Mouse (Mus musculus) lung, postnatal 0 days (tissue): ENCODE results near the gene Crb1. TPM values are rescaled to one million over a fixed set of nuclear protein-coding genes. Genes with fewer than 3 reads are reported as not detected.

Source experiments
- ATAC-seq: fragments of 200-750 bp; cut with Nextera tagmentation; 2 replicates; pipeline ENCODE4 v1.8.0; 2017; ENCODE audit warnings: moderate library complexity
- DNase-seq: peaks from one replicate; pipeline ENCODE4 v3.0.0-alpha.2; 2016; ENCODE audit warnings: low spot score
- H3K27ac ChIP-seq: fragments of 300-500 bp; sonication (generic); 2 replicates; pipeline ENCODE4 v1.5.1; 2014; ENCODE audit warnings: antibody characterized with exemption, mild to moderate bottlenecking, low read length, mixed read lengths
- H3K27me3 ChIP-seq: fragments of 300-500 bp; sonication (generic); replicated peaks from 2 replicates; pipeline ENCODE4 v1.6.1; 2014; ENCODE audit warnings: low read length, mixed read lengths; ENCODE audit not compliant: insufficient read depth
- H3K36me3 ChIP-seq: fragments of 300-500 bp; sonication (generic); 2 replicates; pipeline ENCODE4 v1.6.1; 2014; ENCODE audit warnings: low read length, mixed read lengths; ENCODE audit not compliant: insufficient read depth
- H3K4me1 ChIP-seq: fragments of 300-500 bp; sonication (generic); 2 replicates; pipeline ENCODE4 v1.6.1; 2014; ENCODE audit warnings: antibody characterized with exemption, low read depth, low read length, mixed read lengths; ENCODE audit not compliant: insufficient read depth
- H3K4me2 ChIP-seq: fragments of 300-500 bp; sonication (generic); replicated peaks from 2 replicates; pipeline ENCODE4 v1.6.1; 2014; ENCODE audit warnings: low read depth, mild to moderate bottlenecking, low read length, moderate library complexity, mixed read lengths
- H3K4me3 ChIP-seq: fragments of 300-500 bp; sonication (generic); 2 replicates; pipeline ENCODE4 v1.5.1; 2014; ENCODE audit warnings: low read depth, low read length
- H3K9ac ChIP-seq: fragments of 300-500 bp; sonication (generic); replicated peaks from 2 replicates; pipeline ENCODE4 v1.6.1; 2014; ENCODE audit warnings: low read depth, mild to moderate bottlenecking
- H3K9me3 ChIP-seq: fragments of 300-500 bp; sonication (generic); 2 replicates; pipeline ENCODE4 v1.6.1; 2016; ENCODE audit warnings: low read length, mixed read lengths
- CTCF ChIP-seq: IDR thresholded peaks from 2 replicates; pipeline ENCODE4 v1.5.1; 2016; ENCODE audit warnings: antibody characterized with exemption, mild to moderate bottlenecking
- EP300 ChIP-seq: IDR thresholded peaks from 2 replicates; pipeline ENCODE4 v1.6.1; 2016; ENCODE audit warnings: antibody characterized with exemption, mild to moderate bottlenecking, control low read depth
- WGBS: fragments of 180-500 bp; shearing (Covaris S2); extraction: QIAGEN DNeasy Blood & Tissue Kit; methylation state at CpG from one replicate; pipeline ENCODE4 v1.1.7; 2014; 5-methylcytosine and 5-hydroxymethylcytosine counted together
- polyA plus RNA-seq: library from polyadenylated mRNA; unstranded; fragments of >200 nt; fragmentation: Nextera tagmentation; extraction: Ambion mirVana; gene quantifications from 2 replicates; pipeline ENCODE4 v1.2.1, GENCODE M21; 2015

The Crb1 gene
- polyA plus RNA-seq, 1 experiment from 2014 or later, result 0.10 TPM

GRCm38 (mm10) chr1:139378861-139379620, 2.1 kb upstream of the Crb1 start:
- ATAC-seq, result no peak
- Histone ChIP-seq H3K9me3 (no peaks in the 10 kb centered on the region), H3K4me3 (no peak overlapping the region), H3K27ac (no peak overlapping the region), H3K4me2 (no peak overlapping the region), H3K27me3 (no peaks in the 10 kb centered on the region), H3K36me3 (no peaks in the 10 kb centered on the region), H3K4me1 (no peaks in the 10 kb centered on the region), H3K9ac (no peak overlapping the region)
- DNase-seq, result no peak
- WGBS, result 20% methylated on average over 11 of the region's 11 CpGs
- TF ChIP-seq CTCF, result no peak
- no peak for TF ChIP-seq EP300

DNA sequence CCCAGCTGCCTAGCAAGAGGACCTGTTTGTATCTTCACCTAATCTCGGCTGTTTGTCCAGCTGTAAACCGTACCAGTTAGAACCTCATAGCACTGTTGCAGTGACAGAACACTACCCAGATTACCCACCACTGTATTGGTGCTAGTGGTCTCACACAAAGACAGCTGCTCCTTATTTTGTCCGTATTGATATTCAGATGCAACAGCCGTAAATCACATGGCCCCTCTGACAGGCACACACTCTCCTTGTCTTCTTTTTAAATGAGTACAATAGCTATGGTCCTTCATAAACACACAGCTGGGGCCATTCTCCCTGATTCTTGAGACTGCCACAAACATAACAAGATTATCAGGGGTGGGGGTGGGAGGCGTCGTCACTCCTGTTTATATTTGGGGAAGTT, 1.0 kb downstream of the Crb1 start:
- no peaks in the 10 kb centered on the region for H3K36me3 ChIP-seq
- no peak overlapping the region for H3K27ac ChIP-seq
- DNase-seq (no peak), ATAC-seq (no peak)
- H3K9ac ChIP-seq, result no peak overlapping the region
- 37% methylated on average over 6 of the region's 6 CpGs for WGBS
- H3K9me3 ChIP-seq, result no peaks in the 10 kb centered on the region
- H3K27me3 ChIP-seq, result no peaks in the 10 kb centered on the region
- H3K4me3 ChIP-seq, result no peak overlapping the region
- no peak for TF ChIP-seq CTCF
- TF ChIP-seq EP300, result no peak
- H3K4me1 ChIP-seq, result no peaks in the 10 kb centered on the region
- no peak overlapping the region for H3K4me2 ChIP-seq

DNA sequence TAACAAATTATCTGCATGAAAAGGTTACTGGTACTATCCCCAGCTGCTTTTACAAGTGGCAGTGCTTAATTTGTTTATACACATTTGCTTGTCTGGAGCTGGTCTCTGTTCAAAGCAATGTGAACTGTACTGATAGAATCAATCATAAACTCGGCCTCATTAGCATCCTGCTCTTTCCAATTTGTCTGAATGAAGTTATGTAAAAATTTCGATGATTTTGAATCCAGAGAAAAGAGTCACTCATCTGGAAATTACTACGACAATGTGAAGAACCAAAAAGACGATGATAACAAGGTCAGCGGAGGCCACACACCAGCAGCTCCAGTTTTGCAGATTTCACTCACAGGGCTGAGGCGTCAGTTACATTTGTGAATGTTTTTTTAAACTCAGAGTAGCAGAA, 5.6 kb downstream of the Crb1 start:
- Histone ChIP-seq H3K36me3 (no peaks in the 10 kb centered on the region), H3K4me2 (no peak overlapping the region), H3K27ac (no peak overlapping the region), H3K27me3 (no peaks in the 10 kb centered on the region), H3K4me1 (no peaks in the 10 kb centered on the region), H3K9ac (no peak overlapping the region), H3K4me3 (no peak overlapping the region), H3K9me3 (no peaks in the 10 kb centered on the region)
- ATAC-seq, result no peak
- no peak for TF ChIP-seq CTCF
- no peak for TF ChIP-seq EP300
- DNase-seq, result no peak
- WGBS, result 48% methylated on average over 6 of the region's 6 CpGs

GRCm38 (mm10) chr1:139348566-139348965, 28.3 kb downstream of the Crb1 start:
- ATAC-seq (no peak), DNase-seq (no peak)
- H3K4me2 ChIP-seq, result no peak overlapping the region
- 43% methylated on average over 4 of the region's 4 CpGs for WGBS
- H3K27me3 ChIP-seq, result no peaks in the 10 kb centered on the region
- H3K4me3 ChIP-seq, result no peak overlapping the region
- H3K36me3 ChIP-seq, result no peaks in the 10 kb centered on the region
- H3K27ac ChIP-seq, result no peak overlapping the region
- H3K9ac ChIP-seq, result no peak overlapping the region
- no peaks in the 10 kb centered on the region for H3K4me1 ChIP-seq
- H3K9me3 ChIP-seq, result no peaks in the 10 kb centered on the region
- TF ChIP-seq CTCF, result no peak
- no peak for TF ChIP-seq EP300

- ATAC-seq (no peak), DNase-seq (no peak)
- H3K4me3 ChIP-seq, result no peak overlapping the region
- H3K36me3 ChIP-seq, result no peaks in the 10 kb centered on the region
- WGBS, result 77% methylated on average over 11 of the region's 11 CpGs
- no peak overlapping the region for H3K4me2 ChIP-seq
- H3K27ac ChIP-seq, result no peak overlapping the region
- no peaks in the 10 kb centered on the region for H3K9me3 ChIP-seq
- TF ChIP-seq CTCF, result no peak
- TF ChIP-seq EP300, result no peak
- no peaks in the 10 kb centered on the region for H3K27me3 ChIP-seq
- H3K9ac ChIP-seq, result no peak overlapping the region
- no peaks in the 10 kb centered on the region for H3K4me1 ChIP-seq
Measured at GRCm38 (mm10) chr1:139346602-139347371, 30.1 kb downstream of the Crb1 start.

GRCm38 (mm10) chr1:139346030-139346601, 30.8 kb downstream of the Crb1 start:
- no peaks in the 10 kb centered on the region for H3K4me1 ChIP-seq
- H3K27me3 ChIP-seq, result no peaks in the 10 kb centered on the region
- ATAC-seq (no peak), DNase-seq (no peak)
- H3K4me2 ChIP-seq, result no peak overlapping the region
- H3K9me3 ChIP-seq, result no peaks in the 10 kb centered on the region
- H3K9ac ChIP-seq, result no peak overlapping the region
- 84% methylated on average over 6 of the region's 6 CpGs for WGBS
- H3K4me3 ChIP-seq, result no peak overlapping the region
- no peak overlapping the region for H3K27ac ChIP-seq
- no peaks in the 10 kb centered on the region for H3K36me3 ChIP-seq
- TF ChIP-seq EP300 (no peak), CTCF (no peak)
